Mouse (Mus musculus) ES-Bruce4 (cell line): ENCODE results near the gene Tcte1.

ENCODE experiments used
- CTCF ChIP-seq: IDR thresholded peaks from one replicate; pipeline ENCODE4 v1.8.1; 2011; ENCODE audit warnings: low read depth, low read length
- EP300 ChIP-seq: IDR thresholded peaks from 2 replicates; pipeline ENCODE4 v1.6.1; 2011; ENCODE audit warnings: low read depth, low read length; ENCODE audit not compliant: insufficient read depth
- POLR2A ChIP-seq: IDR thresholded peaks from one replicate; pipeline ENCODE4 v1.8.1; 2011; ENCODE audit warnings: low read length; ENCODE audit not compliant: insufficient read depth

- TF ChIP-seq POLR2A (no peak), CTCF (no peak), EP300 (no peak)
Observed at GRCm38 (mm10) chr17:45487216-45487615, 36.0 kb upstream of the Tcte1 start.
